Mouse (Mus musculus): ENCODE data around the gene Adgrv1.

GRCm38 (mm10) chr13:81441412-81441811 is 191.5 kb downstream of the Adgrv1 start:
- no peak for TF ChIP-seq POLR2A (IDR thresholded peaks at IDR 0.05; ENCODE audit: insufficient read depth, low read length)
- no peak for TF ChIP-seq CTCF (IDR thresholded peaks at IDR 0.05; ENCODE audit: low read depth, low read length)

Data from ES-Bruce4 (cell line).